Mouse (Mus musculus): ENCODE results near the gene Kcnq1. TPM values are rescaled to one million over a fixed set of nuclear protein-coding genes. Genes with fewer than 3 reads are reported as not detected.

Gene Kcnq1
- polyA plus RNA-seq, 2 experiments: 1.5 to 1.7 TPM

- peak; percentile 42; the same call in 1 of the 2 replicates for ATAC-seq (ENCODE audit: low FRiP score, low read depth)
- no peak overlapping the region for H3K4me3 ChIP-seq (replicated peaks; ENCODE audit: low read length)
- H3K27me3 ChIP-seq (ENCODE audit: control insufficient read depth, insufficient read depth, low read length): no peaks in the 10 kb centered on the region
- no peaks in the 10 kb centered on the region for H3K36me3 ChIP-seq (ENCODE audit: control insufficient read depth, insufficient read depth, low read length)
- peak overlapping the region; percentile 74 for H3K27ac ChIP-seq (replicated peaks; ENCODE audit: low read depth, low read length)
- no peak for TF ChIP-seq POLR2A (IDR thresholded peaks at IDR 0.05; ENCODE audit: borderline replicate concordance, extremely low read depth, insufficient read depth, insufficient read length)
- no peak overlapping the region for H3K9ac ChIP-seq (ENCODE audit: low read depth, low read length, severe bottlenecking)
- peaks cover 13% of the 10 kb centered on the region; the same call in 1 of the 2 replicates for H3K9me3 ChIP-seq (ENCODE audit: control insufficient read depth, low read length)
- DNase-seq (ENCODE audit: low spot score): peak; percentile 77
- H3K4me2 ChIP-seq (replicated peaks; ENCODE audit: low read depth, low read length, severe bottlenecking): no peak overlapping the region
- peaks cover 23% of the 10 kb centered on the region for H3K4me1 ChIP-seq (ENCODE audit: control insufficient read depth, insufficient read depth, low read length)
- WGBS: 21% methylated on average over 7 of the region's 7 CpGs
Measured at GRCm38 (mm10) chr7:143300037-143300436, 193.9 kb downstream of the Kcnq1 start.

- TF ChIP-seq POLR2A (IDR thresholded peaks at IDR 0.05; ENCODE audit: borderline replicate concordance, extremely low read depth, insufficient read depth, insufficient read length): no peak
- H3K4me3 ChIP-seq (replicated peaks; ENCODE audit: low read length): no peak overlapping the region
- 0 out of 2 replicates have a peak, but pooled peaks cover 6% of the 10 kb centered on the region for H3K9me3 ChIP-seq (ENCODE audit: control insufficient read depth, low read length)
- H3K4me2 ChIP-seq (replicated peaks; ENCODE audit: low read depth, low read length, severe bottlenecking): no peak overlapping the region
- no peak for DNase-seq (ENCODE audit: low spot score)
- H3K36me3 ChIP-seq (ENCODE audit: control insufficient read depth, insufficient read depth, low read length): no peaks in the 10 kb centered on the region
- ATAC-seq (ENCODE audit: low FRiP score, low read depth): no peak
- no peaks in the 10 kb centered on the region for H3K27me3 ChIP-seq (ENCODE audit: control insufficient read depth, insufficient read depth, low read length)
- H3K27ac ChIP-seq (replicated peaks; ENCODE audit: low read depth, low read length): peak overlapping the region; percentile 74; the same call in 1 of the 2 replicates
- H3K9ac ChIP-seq (ENCODE audit: low read depth, low read length, severe bottlenecking): no peak overlapping the region
- H3K4me1 ChIP-seq (ENCODE audit: control insufficient read depth, insufficient read depth, low read length): peaks cover 29% of the 10 kb centered on the region
- WGBS: 93% methylated on average over 3 of the region's 3 CpGs
Measured at GRCm38 (mm10) chr7:143300681-143301080, 194.5 kb downstream of the Kcnq1 start.

GRCm38 (mm10) chr7:143302156-143302555, 196.0 kb downstream of the Kcnq1 start:
- no peak for DNase-seq (ENCODE audit: low spot score)
- Histone ChIP-seq H3K4me1 (ENCODE audit: control insufficient read depth, insufficient read depth, low read length) (peaks cover 38% of the 10 kb centered on the region), H3K36me3 (ENCODE audit: control insufficient read depth, insufficient read depth, low read length) (no peaks in the 10 kb centered on the region), H3K9me3 (ENCODE audit: control insufficient read depth, low read length) (no peaks in the 10 kb centered on the region), H3K9ac (ENCODE audit: low read depth, low read length, severe bottlenecking) (no peak overlapping the region), H3K27ac (replicated peaks; ENCODE audit: low read depth, low read length) (no peak overlapping the region), H3K27me3 (ENCODE audit: control insufficient read depth, insufficient read depth, low read length) (no peaks in the 10 kb centered on the region), H3K4me2 (replicated peaks; ENCODE audit: low read depth, low read length, severe bottlenecking) (no peak overlapping the region), H3K4me3 (replicated peaks; ENCODE audit: low read length) (no peak overlapping the region)
- no peak for ATAC-seq (ENCODE audit: low FRiP score, low read depth)
- TF ChIP-seq POLR2A (IDR thresholded peaks at IDR 0.05; ENCODE audit: borderline replicate concordance, extremely low read depth, insufficient read depth, insufficient read length): no peak
- WGBS: 83% methylated on average over 7 of the region's 7 CpGs

- Histone ChIP-seq H3K9ac (ENCODE audit: low read depth, low read length, severe bottlenecking) (no peak overlapping the region), H3K27me3 (ENCODE audit: control insufficient read depth, insufficient read depth, low read length) (no peaks in the 10 kb centered on the region), H3K4me2 (replicated peaks; ENCODE audit: low read depth, low read length, severe bottlenecking) (no peak overlapping the region), H3K27ac (replicated peaks; ENCODE audit: low read depth, low read length) (no peak overlapping the region), H3K4me3 (replicated peaks; ENCODE audit: low read length) (no peak overlapping the region), H3K4me1 (ENCODE audit: control insufficient read depth, insufficient read depth, low read length) (peaks cover 38% of the 10 kb centered on the region), H3K9me3 (ENCODE audit: control insufficient read depth, low read length) (no peaks in the 10 kb centered on the region), H3K36me3 (ENCODE audit: control insufficient read depth, insufficient read depth, low read length) (no peaks in the 10 kb centered on the region)
- DNase-seq (ENCODE audit: low spot score) (no peak), ATAC-seq (ENCODE audit: low FRiP score, low read depth) (no peak)
- 56% methylated on average over 9 of the region's 9 CpGs for WGBS
- TF ChIP-seq POLR2A (IDR thresholded peaks at IDR 0.05; ENCODE audit: borderline replicate concordance, extremely low read depth, insufficient read depth, insufficient read length): no peak
Measured at GRCm38 (mm10) chr7:143302593-143303238, 196.6 kb downstream of the Kcnq1 start.

- no peak for DNase-seq (ENCODE audit: low spot score)
- TF ChIP-seq POLR2A (IDR thresholded peaks at IDR 0.05; ENCODE audit: borderline replicate concordance, extremely low read depth, insufficient read depth, insufficient read length): no peak
- H3K4me3 ChIP-seq (replicated peaks; ENCODE audit: low read length): no peak overlapping the region
- H3K27ac ChIP-seq (replicated peaks; ENCODE audit: low read depth, low read length): no peak overlapping the region
- ATAC-seq (ENCODE audit: low FRiP score, low read depth): no peak
- H3K4me2 ChIP-seq (replicated peaks; ENCODE audit: low read depth, low read length, severe bottlenecking): no peak overlapping the region
- no peaks in the 10 kb centered on the region for H3K9me3 ChIP-seq (ENCODE audit: control insufficient read depth, low read length)
- peaks cover 38% of the 10 kb centered on the region for H3K4me1 ChIP-seq (ENCODE audit: control insufficient read depth, insufficient read depth, low read length)
- 95% methylated on average over 5 of the region's 5 CpGs for WGBS
- H3K9ac ChIP-seq (ENCODE audit: low read depth, low read length, severe bottlenecking): no peak overlapping the region
- H3K27me3 ChIP-seq (ENCODE audit: control insufficient read depth, insufficient read depth, low read length): no peaks in the 10 kb centered on the region
- no peaks in the 10 kb centered on the region for H3K36me3 ChIP-seq (ENCODE audit: control insufficient read depth, insufficient read depth, low read length)
Measured at GRCm38 (mm10) chr7:143303557-143303956, 197.4 kb downstream of the Kcnq1 start.
